Mouse (Mus musculus): ENCODE data around the gene Mgat4b.

Mgat4b gene

GRCm38 (mm10) chr11:50200613-50201012, 10.1 kb upstream of the Mgat4b start:
- no peak for DNase-seq (ENCODE audit: low spot score)

DNA sequence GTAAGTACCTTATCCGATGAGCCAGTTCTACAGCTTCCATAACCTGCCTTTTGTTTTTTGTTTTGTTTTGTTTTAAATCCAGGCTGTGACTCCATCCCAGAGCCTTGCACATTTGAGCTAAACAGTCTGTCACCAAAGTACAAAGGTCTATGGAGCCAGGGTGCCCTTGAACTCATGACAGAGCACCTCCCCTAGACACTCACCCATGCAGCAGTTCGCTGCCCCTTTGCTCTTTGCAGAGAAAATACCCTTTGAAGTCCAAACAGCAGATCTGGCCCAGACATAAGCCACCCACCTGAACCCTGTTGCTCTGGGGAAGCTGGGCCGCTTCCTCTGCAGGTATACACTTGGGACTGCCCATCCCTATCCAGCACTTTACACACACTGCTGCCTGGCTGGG, 9.1 kb upstream of the Mgat4b start:
- no peak for DNase-seq (ENCODE audit: low spot score)

- no peak for DNase-seq (ENCODE audit: low spot score)
These were observed 7.3 kb upstream of the Mgat4b start for GRCm38 (mm10) chr11:50203302-50203827.

DNA sequence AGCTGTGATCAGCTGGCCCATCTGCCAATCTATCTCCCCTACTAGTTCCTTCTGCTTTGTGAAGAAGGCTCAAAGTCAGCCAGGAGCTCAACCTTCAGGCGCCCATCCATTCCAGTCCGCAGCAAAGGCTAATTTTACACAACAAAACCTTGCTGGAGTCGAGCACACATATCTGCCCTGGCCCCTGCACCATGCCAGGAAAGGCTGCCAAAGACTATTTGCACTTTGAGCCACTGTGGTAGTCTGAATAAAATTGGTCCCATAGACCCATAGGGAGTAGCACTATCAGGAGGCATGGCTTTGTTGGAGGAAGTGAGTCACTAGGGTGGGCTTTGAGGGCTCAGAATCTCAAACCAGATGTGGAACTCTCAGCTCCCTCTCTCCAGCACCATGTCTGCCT, 5.3 kb upstream of the Mgat4b start:
- no peak for DNase-seq (ENCODE audit: low spot score)

DNA sequence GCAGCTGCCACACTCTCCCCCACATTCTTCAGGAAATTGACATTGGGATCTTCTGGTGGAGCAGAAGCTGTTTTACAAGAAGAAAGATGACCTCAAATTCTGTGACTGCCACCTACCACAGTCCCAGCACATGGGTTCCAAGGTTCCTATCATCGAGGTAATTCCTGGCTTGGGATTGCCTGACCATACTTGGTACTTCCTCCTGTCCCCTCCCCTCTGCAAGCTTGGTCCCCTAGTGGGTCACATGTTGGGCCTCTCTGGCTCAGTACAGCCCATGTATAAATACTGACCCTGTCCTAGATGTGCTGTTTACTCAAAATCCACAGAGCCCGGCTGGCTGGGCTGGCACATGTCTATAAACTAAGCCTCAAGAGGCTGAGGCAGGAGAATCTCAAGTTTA, 4.7 kb upstream of the Mgat4b start:
- DNase-seq (ENCODE audit: low spot score), result no peak

GRCm38 (mm10) chr11:50207344-50207743, 3.3 kb upstream of the Mgat4b start:
- no peak for DNase-seq (ENCODE audit: low spot score)

DNA sequence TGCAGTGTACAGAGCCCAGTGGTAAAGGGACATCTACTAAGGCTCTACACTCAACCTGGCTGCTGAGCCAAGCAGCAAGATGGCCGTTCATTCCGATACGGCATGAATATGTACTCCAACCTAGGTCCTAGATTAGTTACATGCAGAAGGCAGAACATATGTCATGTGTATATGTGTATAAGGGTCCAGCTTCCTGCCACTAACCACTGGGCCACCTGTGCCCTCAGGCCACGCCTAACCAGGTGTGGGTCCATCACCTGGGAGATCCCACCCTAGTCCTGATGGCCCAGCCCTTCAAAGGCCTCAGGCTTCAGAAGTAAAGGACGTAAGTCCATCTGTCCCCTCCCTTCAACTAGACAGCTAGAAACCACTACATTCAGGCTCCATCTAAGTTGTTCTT, 2.7 kb upstream of the Mgat4b start:
- DNase-seq (ENCODE audit: low spot score), result no peak

DNA sequence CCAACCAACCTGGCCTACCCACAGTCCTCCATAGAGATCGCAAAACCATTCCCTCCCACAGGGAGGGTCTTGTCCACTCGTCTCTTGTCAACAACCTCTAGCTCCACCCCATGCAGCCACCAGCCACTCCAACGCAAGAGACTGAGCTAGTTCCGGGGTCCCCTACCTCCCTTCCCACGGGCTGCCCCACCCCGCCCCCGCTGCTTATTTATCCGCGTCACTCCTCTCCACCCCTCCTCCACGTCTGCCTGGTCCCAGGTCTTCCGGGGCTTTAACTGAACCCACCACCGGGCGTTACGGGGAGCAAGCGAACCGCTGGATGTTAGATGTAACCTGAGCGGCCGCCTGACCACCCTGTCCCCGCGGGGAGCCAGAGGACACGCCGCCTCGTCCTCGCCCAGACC, 587 bp upstream of the Mgat4b start:
- DNase-seq (ENCODE audit: low spot score), result peak; percentile 91

DNA sequence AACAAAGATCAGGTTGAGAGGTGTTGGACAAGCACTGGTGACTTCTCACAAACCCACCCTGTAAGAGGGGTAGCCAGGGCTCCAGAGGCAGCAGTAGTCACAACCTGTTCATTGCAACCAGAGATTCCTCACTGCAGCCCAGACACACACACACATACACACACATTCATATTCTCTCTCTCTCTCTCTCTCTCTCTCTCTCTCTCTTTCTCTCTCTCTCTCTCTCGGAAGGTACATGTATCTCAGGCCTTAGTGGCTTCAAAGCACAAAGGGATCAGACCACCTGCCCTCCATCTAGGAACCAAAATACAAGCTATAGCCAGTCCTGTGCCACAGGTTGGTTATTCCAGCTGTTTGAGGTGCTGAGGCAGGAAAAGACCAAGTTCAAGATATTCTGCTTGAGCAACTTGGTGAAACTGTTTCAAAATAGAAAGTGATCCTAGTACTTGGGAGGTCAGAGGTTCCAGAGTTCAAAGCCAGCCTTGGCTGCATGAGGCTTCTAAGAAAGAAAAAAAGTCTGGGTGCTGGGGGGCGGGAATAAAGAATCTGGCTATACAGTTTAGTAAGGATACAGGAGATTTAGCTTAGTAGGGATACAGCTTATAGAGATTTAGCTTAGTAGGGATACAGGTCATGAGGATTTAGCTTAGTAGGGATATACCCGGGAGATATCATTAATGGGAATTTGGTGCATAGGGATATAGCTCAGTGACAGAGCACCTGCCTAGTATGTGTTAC, 801 bp downstream of the Mgat4b start:
- DNase-seq (ENCODE audit: low spot score), result no peak

DNA sequence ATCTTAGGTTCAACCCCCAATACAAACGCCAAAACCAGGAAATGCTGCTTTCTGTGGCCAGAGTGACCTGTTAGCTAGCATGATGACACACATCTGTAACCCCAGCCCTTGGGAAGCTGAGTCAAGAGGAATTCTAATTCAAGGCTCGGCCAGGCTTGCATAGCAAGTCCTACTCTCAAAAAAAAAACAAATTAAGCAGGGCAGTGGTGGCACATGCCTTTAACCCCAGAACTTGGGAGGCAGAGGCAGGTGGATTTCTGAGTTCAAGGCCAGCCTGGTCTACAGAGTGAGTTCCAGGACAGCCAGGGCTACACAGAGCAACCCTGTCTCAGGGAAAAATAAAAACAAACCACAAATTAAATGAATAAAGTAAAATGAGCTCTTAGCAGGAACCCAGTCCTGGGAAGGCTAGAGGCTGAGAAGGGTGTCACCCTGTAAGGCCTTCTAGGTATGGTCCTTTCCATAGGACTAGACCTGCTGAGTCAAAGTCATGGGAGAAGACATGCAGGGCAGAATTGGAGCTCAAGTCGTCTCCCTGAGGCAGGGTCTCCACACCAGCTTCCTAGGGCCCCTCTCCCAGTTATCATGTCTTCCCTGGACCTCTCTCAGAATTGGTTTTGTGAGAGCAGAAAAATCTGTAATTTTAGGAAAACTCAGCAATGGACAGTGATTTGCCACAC, 1.5 kb downstream of the Mgat4b start:
- DNase-seq (ENCODE audit: low spot score), result no peak

- peak; percentile 89 for DNase-seq (ENCODE audit: low spot score)
These were observed 2.4 kb downstream of the Mgat4b start for GRCm38 (mm10) chr11:50212848-50213758.

GRCm38 (mm10) chr11:50214631-50215030, 3.9 kb downstream of the Mgat4b start:
- no peak for DNase-seq (ENCODE audit: low spot score)

DNA sequence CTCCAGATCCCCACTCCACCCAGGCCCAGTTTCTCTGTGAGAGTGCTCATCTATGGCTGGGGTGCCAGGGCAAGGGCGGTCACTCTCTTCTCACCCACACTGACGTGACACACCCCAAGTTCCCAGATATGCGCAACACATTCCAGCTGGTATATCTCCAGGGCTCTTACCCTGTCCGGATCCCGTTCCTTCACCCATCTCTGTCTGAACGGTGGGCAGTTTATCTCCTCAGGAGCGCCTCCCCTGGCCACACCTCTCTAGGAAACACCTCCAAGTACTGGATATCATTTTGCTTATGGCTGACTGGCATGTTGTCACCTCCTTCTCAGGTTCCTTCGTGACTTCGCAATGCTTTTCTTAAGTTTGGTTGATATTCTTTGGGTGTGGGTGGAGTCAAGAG, 4.9 kb downstream of the Mgat4b start:
- DNase-seq (ENCODE audit: low spot score), result no peak

DNA sequence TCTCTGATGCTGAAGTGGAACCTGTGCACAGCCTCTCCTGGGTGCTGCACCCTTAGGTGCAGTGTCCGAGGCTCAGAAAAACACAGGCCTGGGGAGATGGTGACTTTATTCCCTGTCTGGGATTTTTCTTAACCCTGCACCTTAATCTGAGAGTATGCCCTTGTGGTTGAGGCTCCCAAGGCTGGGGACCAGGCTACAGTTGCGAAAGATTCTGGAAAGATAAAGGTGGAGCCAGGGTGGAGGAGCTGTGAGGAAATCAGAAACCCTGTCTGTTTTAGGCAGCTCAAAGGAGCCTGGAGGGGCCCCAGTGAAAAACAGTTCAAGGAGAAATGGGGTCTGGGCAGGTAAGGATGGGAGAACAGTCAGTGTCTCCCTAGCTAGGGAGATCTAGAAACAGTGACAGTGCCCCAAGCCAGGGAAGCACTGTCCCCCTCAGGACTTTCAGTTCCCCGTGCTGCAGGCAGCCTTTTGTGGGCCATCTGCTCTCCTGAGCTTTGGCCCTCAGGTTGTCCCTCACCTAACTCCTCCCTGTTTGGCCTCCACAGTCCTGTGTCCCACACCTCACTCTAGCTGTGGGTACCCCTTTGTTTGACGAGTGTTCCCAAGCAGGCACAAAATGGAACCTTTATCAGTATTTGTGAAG, 6.2 kb downstream of the Mgat4b start:
- DNase-seq (ENCODE audit: low spot score), result peak; percentile 63

DNA sequence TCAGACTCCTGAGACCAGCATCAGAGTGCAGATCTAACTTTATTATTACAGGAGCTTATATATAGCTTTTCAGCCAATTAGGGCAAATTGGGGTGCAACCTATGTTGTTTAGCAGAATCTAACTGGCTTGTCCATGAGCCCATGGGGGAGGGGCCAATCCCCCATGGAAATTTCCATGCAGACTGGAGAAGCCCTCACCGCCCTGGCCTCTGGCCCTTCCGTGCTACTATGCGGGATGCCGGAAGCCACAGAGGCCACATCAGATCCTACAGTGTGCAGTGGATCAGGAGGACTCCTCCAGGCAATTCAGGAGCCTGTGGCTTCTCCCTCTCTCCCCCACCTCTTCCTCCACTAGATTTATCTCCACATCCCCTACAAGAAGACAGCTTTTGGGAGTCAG, 7.1 kb downstream of the Mgat4b start:
- no peak for DNase-seq (ENCODE audit: low spot score)

GRCm38 (mm10) chr11:50219833-50220232, 9.1 kb downstream of the Mgat4b start:
- no peak for DNase-seq (ENCODE audit: low spot score)

DNA sequence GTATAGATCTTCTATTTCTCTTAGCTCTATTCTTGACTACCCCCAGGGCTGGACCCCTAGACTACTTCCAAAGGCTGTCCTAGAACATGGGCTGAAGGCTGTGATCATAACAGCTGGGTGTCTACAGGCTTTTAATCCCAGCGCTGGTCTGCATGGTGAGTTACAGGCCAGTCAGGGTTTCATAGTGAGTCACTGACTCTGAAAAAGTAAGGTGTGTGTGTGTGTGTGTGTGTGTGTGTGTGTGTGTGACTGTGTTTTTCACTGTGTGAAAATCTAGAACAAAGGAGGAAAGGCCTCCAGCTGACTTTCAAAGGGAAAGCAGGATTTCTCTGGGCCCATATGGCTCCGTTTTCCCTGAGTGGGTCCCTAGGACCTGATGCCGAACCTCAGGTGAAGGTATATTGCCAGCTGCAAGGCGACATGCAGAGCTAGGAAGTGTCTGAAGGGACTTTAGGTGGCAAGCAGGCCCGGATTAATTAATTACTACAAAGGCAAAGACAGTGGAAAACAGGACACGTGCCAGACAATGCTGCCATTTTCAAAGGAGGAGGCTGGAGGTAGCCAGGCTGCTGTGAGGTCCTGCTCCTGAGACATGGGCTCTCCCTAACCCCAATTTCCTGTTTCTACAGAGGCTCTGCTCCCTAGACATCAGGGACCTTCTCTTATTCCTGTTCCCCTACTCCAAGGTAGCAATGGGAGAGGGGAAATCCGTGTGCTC, 12.0 kb downstream of the Mgat4b start:
- DNase-seq (ENCODE audit: low spot score), result no peak

- no peak for DNase-seq (ENCODE audit: low spot score)
These were observed 13.3 kb downstream of the Mgat4b start for GRCm38 (mm10) chr11:50223783-50224662.

- DNase-seq (ENCODE audit: low spot score), result peak; percentile 87
These were observed 14.2 kb downstream of the Mgat4b start for GRCm38 (mm10) chr11:50224671-50225530.

All from ovary, adult 18-20 months (tissue).